Mouse (Mus musculus) telencephalon, adult 2 months (tissue): Measurements from ENCODE around the gene Rere.

Experiments used
- DNase-seq: peaks from one replicate; pipeline ENCODE4 v3.0.0-alpha.2; 2011; ENCODE audit warnings: low read depth, low spot score

The Rere gene

DNA sequence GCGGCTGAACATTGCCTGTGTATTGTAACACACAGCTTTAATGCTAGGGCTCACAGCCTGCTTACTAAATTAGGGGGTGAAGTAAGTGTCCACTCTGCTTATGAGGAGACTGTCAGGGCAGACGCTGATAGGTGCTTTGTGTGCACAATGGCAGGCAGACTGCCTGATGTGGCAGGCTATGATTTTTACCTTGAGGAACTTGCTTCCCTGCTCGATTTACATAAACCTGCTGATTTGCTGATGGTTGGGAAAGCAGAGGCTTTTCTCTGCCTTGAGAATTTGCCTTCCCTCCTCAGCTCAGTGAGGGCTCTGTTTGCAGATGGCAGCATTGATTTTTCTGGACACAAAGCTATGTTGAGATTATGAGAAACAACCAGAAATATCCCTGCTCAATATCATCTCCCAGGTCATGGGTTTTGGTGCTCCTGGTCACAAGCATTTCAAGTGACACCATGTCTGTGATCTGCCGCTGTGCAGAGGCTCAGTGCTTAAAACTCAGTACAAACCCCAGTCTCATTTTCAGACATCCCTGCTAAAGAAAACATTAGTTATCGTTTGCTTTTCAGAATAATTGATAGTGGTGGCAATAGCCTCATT is 145.5 kb downstream of the Rere start:
- DNase-seq = no peak

GRCm38 (mm10) chr4:150428762-150429161 is 147.3 kb downstream of the Rere start:
- no peak for DNase-seq

GRCm38 (mm10) chr4:150433827-150434574 is 152.6 kb downstream of the Rere start:
- DNase-seq = no peak

DNA sequence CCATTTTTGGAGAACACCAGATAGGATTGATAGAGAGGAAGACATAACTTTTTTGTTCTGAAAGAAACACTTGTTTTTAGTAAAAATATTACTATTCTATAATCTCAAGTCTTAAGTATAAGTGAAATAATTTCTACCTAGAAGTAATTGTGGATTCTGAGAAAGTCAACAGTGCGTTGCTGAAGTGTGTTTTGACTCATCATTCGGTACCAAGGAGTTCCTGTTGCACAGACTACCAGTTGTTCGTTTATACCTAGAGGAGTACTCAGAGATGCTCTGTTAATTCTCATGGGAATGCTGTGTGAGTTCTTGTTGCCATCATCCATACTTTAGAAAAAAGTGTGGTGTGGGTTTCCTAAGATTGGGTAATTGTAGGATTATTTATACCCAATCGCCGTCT is 154.1 kb downstream of the Rere start:
- DNase-seq = no peak

- DNase-seq = no peak
Measured at GRCm38 (mm10) chr4:150438621-150439020, 157.2 kb downstream of the Rere start.

GRCm38 (mm10) chr4:150441931-150442330 is 160.5 kb downstream of the Rere start:
- DNase-seq = no peak

DNA sequence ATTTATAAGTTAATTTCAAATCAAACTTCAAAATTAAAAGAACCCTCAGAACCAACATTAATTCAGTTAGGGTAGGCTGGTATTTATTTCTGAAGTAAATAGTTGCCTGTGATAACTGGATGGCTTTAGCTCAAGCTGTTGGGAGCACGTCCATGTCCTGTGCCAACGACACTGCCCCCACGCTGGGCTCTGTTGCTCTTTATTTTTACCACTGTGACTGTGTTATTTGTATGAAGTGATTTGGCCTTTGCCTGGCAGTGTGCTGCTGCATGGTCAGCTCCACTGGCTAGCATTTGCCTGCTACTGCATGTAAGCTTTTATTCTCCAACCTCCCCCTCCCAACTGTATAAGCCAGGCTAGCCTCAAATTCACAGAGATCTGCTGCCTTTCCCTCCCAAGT is 162.6 kb downstream of the Rere start:
- DNase-seq = no peak

DNA sequence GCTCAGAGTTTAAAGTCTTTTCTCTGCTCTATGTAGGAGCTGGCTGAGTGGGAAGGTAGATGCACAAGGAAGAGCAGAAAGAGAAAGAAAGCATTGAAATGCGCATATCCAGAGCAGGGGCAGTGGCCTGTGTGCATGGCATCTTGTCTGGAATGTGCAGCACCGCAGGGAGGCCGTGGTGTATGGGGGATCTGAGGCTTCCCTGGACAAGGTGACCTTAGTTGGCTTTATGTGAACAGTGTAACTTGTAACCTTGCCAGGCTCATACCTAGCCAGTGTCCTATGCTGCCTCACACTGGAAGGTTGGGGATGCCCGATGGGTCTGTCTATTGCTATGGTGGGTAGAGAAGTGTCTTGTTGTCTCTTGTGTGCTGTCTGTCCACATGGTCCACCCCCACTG is 165.2 kb downstream of the Rere start:
- no peak for DNase-seq

DNA sequence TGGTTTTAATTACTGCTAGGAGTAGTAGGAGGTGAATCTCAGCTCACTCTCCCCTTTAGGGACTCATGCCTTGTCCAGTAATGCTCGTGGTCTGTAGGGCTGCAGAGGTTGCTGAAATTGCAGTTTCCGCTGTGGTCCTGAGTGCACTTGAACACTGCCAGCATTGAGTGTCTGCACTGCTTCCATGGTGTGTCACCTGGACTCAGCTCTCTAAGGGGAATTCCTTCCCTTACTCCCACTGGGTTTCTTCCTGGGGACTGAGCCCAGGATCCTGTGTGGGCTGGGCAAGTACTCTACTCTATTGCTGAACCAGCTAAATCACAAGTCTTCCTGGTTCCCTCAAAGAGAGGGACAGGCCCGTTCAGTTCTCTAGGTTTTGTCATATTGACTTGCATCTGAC is 166.1 kb downstream of the Rere start:
- no peak for DNase-seq

DNA sequence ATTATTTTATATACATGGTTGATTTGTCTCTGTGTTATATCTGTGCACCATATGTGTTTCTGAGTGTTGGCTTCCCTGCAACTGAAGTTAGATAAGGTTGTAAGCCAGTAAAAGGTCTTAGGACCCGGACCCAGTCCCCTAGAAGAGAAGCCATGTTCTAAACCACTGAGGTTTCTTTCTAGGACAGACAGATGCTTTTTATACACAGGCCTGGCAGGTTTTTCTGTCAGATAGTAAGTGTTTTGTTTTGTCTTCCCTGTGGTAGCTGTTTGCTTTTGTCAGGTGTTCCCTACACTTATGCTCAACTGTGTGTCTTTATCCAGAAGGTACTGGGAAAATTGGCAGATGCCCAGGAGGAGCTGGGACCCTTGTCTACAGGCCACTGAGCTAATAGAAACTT is 167.0 kb downstream of the Rere start:
- DNase-seq = no peak

DNA sequence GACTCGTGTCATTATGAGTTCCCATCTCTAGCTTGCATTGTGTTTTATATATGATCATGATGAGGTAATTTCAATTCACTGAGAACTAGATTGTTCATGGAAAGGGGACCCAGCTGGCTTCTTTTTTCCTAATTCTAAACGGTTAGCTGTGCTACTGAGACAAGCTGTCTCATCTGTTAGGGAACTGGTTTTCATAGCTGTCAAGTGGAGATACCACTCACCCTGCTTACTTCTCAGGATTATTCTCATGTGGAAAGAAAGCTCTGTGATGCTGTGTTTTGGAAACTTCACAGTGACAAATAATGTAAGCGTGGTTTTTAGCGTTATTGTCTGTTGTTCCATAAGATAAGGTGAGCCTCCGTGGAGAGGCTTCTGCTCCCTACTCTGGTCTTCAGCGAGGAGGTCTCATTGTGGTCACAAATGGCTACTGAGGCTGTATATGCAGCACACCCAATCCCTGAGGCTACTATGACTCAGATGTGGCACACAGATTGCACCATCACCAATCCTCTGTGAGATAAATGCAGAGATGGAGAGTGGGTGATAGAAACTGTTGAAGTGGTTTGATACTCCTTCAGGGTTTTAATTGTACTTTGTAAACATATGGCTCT is 168.7 kb downstream of the Rere start:
- DNase-seq = no peak

DNA sequence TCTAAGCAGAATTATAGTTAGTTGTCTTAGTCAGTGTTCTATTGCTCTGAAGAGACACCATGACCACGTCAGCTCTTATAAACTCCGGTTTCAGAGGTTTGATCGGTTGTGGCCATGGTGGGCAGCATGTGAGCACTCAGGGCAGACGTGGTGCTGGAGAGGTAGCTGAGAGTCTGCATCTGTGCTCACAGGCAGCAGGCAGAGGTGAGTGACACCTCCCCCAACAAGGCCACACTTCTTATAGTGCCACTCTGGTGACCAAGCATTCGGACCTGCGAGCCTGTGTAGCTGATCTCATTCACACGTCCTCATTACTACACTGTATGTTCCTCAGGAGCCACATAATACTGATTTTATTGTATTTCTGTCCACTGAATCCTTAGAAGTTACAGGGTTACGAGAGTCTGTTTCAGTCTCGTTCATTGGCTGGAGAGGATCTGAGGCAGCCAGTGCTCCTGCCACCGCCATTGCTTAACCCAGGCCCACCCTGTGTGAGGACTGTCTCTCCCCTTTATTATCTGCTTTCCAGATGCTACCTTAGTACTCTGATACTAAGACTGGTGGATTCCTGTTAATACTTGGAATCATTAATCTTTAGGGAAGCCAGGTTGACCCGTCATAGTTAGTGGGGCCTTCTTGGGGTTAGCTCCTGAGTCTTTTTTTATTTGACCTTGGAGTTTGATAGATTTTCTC is 170.9 kb downstream of the Rere start:
- DNase-seq = no peak

DNA sequence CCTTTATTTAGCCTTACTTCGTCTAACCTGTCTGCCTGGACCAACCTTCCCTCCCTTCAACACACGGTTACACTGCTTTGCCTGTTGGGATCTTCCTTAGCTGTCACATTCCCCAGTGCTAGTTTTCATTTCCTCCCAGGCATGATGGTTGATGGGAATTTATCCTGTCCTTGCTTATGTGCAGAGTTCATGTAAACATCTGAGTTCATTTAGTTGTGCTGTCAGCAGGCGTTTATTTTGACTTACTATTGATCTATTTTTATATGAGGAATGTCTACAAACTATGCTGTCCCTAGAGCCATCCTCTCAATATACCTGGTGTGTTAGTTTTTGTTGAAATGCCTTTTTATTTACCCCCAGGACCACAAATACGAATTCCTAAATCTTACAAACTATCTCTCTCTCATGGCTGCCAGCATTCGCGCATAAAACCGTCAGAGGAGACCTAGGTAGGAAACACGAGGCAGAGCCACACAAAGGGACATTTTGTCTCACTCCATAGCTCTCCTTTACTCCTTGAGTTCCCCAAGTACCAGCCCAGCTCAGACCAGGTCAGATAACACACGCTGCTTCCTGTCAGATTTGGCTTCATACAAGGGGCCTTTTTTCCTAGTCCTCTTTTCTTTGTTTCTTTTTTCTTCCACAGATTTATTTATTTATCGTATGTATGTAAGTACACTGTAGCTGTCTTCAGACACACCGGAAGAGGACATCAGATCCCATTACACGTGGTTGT is 173.3 kb downstream of the Rere start:
- no peak for DNase-seq

- DNase-seq = no peak
Measured at GRCm38 (mm10) chr4:150455750-150456149, 174.3 kb downstream of the Rere start.

GRCm38 (mm10) chr4:150456452-150456851 is 175.0 kb downstream of the Rere start:
- no peak for DNase-seq

- DNase-seq = no peak
Measured at GRCm38 (mm10) chr4:150456886-150457285, 175.4 kb downstream of the Rere start.

- DNase-seq = no peak
Measured at GRCm38 (mm10) chr4:150457353-150457752, 175.9 kb downstream of the Rere start.

DNA sequence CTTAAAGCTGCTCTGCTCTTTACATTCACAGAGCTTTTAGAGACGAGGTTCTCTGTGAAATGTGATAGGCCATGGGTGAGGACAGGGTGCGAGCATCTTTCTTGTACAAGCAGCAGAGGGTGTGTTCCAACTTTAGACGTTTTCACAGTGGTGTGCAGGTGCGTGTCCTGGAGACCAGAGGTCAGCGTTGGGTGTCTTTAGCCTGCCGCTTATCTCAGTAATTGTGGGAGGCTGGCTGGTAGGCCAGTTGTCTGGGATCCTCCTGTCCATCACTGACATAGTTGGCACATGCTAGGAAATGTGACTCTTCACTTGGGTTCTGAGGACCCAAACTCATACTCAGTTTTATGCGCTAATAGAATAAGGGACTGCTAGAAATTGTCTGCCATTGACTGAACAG is 176.3 kb downstream of the Rere start:
- no peak for DNase-seq

- DNase-seq = no peak
Measured at GRCm38 (mm10) chr4:150459022-150459794, 177.8 kb downstream of the Rere start.

DNA sequence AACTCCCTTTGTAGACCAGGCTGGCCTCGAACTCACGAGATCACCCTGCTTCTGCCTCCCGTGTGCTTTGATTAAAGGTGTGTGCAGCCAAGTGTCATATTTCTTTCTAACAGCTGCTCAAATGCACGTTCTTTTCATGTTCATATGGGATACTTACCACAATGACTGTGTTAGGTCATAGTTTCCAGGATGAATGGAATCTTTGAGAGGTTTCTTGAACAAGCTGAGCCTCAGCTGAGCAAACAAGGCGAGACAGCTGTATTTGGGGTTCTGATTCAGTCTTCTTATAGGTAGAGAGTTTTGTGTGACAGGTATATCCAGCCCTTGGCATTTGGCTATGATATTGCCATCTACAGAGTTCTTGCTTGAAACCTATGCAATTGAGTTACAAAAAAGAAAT is 179.0 kb downstream of the Rere start:
- DNase-seq = no peak

GRCm38 (mm10) chr4:150461011-150461410 is 179.6 kb downstream of the Rere start:
- DNase-seq = no peak
